Mouse (Mus musculus): ENCODE measurements around the gene Rassf5.

DNA sequence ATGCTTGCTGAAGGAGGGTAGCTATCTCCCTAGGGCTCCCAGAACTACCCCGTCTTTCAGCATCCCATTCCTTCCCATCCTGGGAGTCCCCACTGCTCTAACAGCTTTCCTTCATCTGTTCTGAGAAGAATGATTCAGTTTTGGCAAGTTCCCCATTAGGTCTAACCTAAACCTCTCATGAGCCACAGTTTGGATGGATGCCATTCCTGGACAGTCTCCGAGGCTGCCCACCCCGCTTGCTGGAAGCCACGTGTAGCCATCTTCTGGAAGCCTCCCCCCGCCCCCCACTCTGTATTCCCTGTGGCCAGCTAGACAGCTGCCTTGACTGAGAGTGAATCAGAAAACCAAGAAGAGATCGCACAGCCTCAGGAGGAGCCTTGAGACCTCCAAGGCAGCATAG lies 12.2 kb upstream of the Rassf5 start:
- TF ChIP-seq CTCF (IDR thresholded peaks at IDR 0.05; ENCODE audit: low read depth) = no peak
- TF ChIP-seq EP300 (IDR thresholded peaks at IDR 0.05; ENCODE audit: low read depth) = no peak
